Mouse (Mus musculus) lung, embryonic 15.5 days (tissue): ENCODE data around the gene Strn. TPM values are rescaled to one million over a fixed set of nuclear protein-coding genes. Genes with fewer than 3 reads are reported as not detected.

Source experiments
- ATAC-seq: fragments of 200-750 bp; cut with Nextera tagmentation; 2 replicates; pipeline ENCODE4 v1.8.0; 2017; ENCODE audit warnings: moderate number of reproducible peaks, borderline replicate concordance; ENCODE audit not compliant: low FRiP score, low TSS enrichment; ENCODE audit errors: extremely low read depth
- H3K27ac ChIP-seq: fragments of 300-500 bp; sonication (generic); 2 replicates; pipeline ENCODE4 v1.5.1; 2015; ENCODE audit warnings: moderate library complexity, mild to moderate bottlenecking, inconsistent platforms
- H3K27me3 ChIP-seq: fragments of 300-500 bp; sonication (generic); 2 replicates; pipeline ENCODE4 v1.6.1; 2015; ENCODE audit warnings: inconsistent platforms
- H3K36me3 ChIP-seq: fragments of 300-500 bp; sonication (generic); 2 replicates; pipeline ENCODE4 v1.6.1; 2015; ENCODE audit warnings: inconsistent platforms
- H3K4me1 ChIP-seq: fragments of 300-500 bp; sonication (generic); 2 replicates; pipeline ENCODE4 v1.6.1; 2015; ENCODE audit warnings: inconsistent platforms
- H3K4me2 ChIP-seq: fragments of 300-500 bp; sonication (generic); 2 replicates; pipeline ENCODE4 v1.6.1; 2015; ENCODE audit warnings: inconsistent platforms, mild to moderate bottlenecking, moderate library complexity
- H3K4me3 ChIP-seq: fragments of 300-500 bp; sonication (generic); 2 replicates; pipeline ENCODE4 v1.5.1; 2015; ENCODE audit warnings: mild to moderate bottlenecking, inconsistent platforms
- H3K9ac ChIP-seq: fragments of 300-500 bp; sonication (generic); 2 replicates; pipeline ENCODE4 v1.6.1; 2015; ENCODE audit warnings: inconsistent platforms
- H3K9me3 ChIP-seq: fragments of 300-500 bp; sonication (generic); 2 replicates; pipeline ENCODE4 v1.6.1; 2016; ENCODE audit warnings: inconsistent platforms
- WGBS: fragments of 180-500 bp; shearing (Covaris S2); methylation state at CpG from one replicate; pipeline ENCODE4 v1.1.7; 2015; 5-methylcytosine and 5-hydroxymethylcytosine counted together
- polyA plus RNA-seq: library from polyadenylated mRNA; unstranded; fragments of >200 nt; fragmentation: Nextera tagmentation; extraction: Ambion mirVana; gene quantifications from 2 replicates; pipeline ENCODE4 v1.2.1, GENCODE M21; 2015

Strn gene
- polyA plus RNA-seq, 1 experiment from 2014 or later, result 4.9 TPM

DNA sequence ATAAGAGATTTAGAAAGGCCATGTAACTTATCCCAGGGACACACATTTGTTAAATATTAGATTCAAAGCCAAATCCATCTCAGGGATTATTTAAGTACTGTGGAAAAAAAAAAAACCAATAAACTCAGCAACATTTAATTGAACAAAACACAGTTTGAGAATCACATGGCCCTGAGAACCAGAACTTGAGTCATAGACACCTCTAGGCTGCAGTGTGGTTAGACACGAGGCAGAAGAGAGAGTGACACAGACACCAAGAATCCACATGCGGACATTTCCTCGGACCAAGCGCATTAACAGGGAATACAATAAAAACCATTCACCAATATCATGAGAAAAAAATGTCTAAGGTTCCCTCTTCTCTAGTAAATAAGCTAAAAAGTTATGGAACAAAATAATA lies 94.7 kb downstream of the Strn start:
- Histone ChIP-seq H3K4me3 (no peak overlapping the region), H3K27ac (no peak overlapping the region), H3K27me3 (no peaks in the 10 kb centered on the region), H3K4me1 (peaks cover 8% of the 10 kb centered on the region), H3K9me3 (no peaks in the 10 kb centered on the region), H3K36me3 (0 out of 2 replicates have a peak, but pooled peaks cover 2% of the 10 kb centered on the region), H3K4me2 (no peak overlapping the region), H3K9ac (no peak overlapping the region)
- WGBS, result 85% methylated on average over 4 of the region's 4 CpGs
- no peak for ATAC-seq

DNA sequence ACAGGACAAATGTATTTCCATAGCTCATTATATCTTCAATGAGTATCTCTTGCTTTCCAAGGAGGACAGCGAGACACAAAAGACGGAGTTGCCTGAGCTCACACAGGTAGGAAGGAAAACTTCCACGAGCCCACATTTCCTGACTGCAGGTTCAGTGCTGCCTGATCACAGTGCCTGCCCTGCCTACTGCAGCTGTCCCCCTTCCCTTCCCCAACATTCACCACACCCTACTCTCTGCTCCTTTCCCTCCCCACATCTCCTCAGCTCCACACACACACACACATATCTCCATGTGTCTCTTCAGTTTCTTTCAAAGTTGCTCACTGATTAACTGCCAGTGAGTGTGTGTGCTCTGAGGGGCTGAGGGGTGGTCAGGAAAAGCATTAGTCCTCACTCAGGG lies 96.6 kb downstream of the Strn start:
- Histone ChIP-seq H3K4me2 (no peak overlapping the region), H3K4me1 (peaks cover 8% of the 10 kb centered on the region), H3K9ac (no peak overlapping the region), H3K27ac (no peak overlapping the region), H3K27me3 (no peaks in the 10 kb centered on the region), H3K4me3 (no peak overlapping the region), H3K9me3 (no peaks in the 10 kb centered on the region), H3K36me3 (no peaks in the 10 kb centered on the region)
- ATAC-seq, result no peak
- 86% methylated on average over 3 of the region's 3 CpGs for WGBS

DNA sequence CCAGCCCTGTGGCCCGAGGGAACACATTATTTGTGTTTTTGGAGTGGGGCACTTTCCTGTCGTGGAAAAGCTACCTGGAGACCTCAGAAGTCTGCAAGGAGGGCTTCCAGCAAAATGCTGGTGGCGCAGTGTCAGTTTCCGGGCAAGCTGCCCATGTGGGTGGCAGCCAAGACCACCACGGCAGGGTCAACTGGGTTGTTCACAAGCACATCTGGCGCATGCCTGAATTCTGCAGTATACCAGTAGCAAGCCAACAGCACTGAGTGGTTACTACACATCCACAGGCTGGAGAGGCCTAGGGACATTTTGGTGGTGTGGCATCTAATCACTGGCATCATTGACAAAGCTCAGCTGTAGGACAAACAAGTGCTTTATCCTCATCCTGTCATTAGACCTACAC lies 97.9 kb downstream of the Strn start:
- Histone ChIP-seq H3K36me3 (no peaks in the 10 kb centered on the region), H3K4me1 (peaks cover 8% of the 10 kb centered on the region), H3K4me3 (no peak overlapping the region), H3K9ac (no peak overlapping the region), H3K4me2 (no peak overlapping the region), H3K9me3 (no peaks in the 10 kb centered on the region), H3K27ac (no peak overlapping the region), H3K27me3 (no peaks in the 10 kb centered on the region)
- ATAC-seq, result peak; percentile 80; the same call in 1 of the 2 replicates
- 44% methylated on average over 6 of the region's 6 CpGs for WGBS

DNA sequence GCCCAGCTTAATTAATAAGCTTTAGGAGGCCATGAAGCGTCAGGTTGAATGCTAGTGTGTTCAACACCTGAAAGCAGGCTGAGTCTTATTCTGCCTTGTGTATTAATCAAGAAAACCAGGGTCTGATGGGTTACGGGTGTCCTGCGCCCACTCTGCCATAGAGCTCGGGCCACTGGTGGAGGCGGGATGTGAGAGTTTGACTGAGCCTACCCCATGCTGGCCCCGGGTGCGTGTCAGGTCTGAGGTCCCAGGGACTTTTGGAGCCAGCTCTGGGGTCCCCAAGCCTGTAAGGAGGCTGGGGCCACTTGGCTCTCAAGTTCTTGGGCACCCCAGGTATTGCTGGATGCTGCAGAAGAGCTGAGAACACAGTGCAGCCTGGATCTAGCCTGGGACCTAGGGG lies 99.9 kb downstream of the Strn start:
- no peak overlapping the region for H3K9ac ChIP-seq
- H3K4me2 ChIP-seq, result no peak overlapping the region
- no peak overlapping the region for H3K4me3 ChIP-seq
- 92% methylated on average over 7 of the region's 7 CpGs for WGBS
- H3K9me3 ChIP-seq, result no peaks in the 10 kb centered on the region
- no peak for ATAC-seq
- H3K27me3 ChIP-seq, result no peaks in the 10 kb centered on the region
- no peak overlapping the region for H3K27ac ChIP-seq
- no peaks in the 10 kb centered on the region for H3K36me3 ChIP-seq
- H3K4me1 ChIP-seq, result peaks cover 8% of the 10 kb centered on the region

DNA sequence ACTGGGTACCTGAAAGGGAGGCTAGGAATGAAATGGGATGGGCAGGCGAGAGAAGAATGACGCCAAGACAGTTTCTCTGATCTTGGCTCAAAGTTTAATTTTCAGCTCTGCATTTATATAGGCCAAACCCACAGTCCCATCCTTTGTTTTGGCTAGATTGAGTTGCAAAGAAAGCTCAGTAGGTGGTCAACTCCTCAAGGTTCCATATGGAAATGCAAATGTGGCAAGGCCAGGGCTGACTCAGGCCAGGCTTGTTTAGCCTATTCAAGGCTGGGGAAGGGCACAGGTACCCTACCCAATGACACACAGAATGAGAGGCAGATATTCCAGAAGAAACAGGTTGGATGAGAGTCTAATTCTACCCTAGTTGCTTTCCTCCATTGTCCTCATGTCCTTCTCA lies 101.4 kb downstream of the Strn start:
- WGBS, result 70% methylated on average over 2 of the region's 2 CpGs
- peaks cover 8% of the 10 kb centered on the region for H3K4me1 ChIP-seq
- no peak overlapping the region for H3K4me2 ChIP-seq
- H3K36me3 ChIP-seq, result no peaks in the 10 kb centered on the region
- H3K27ac ChIP-seq, result no peak overlapping the region
- H3K9ac ChIP-seq, result no peak overlapping the region
- H3K9me3 ChIP-seq, result no peaks in the 10 kb centered on the region
- H3K27me3 ChIP-seq, result no peaks in the 10 kb centered on the region
- no peak overlapping the region for H3K4me3 ChIP-seq
- ATAC-seq, result no peak

DNA sequence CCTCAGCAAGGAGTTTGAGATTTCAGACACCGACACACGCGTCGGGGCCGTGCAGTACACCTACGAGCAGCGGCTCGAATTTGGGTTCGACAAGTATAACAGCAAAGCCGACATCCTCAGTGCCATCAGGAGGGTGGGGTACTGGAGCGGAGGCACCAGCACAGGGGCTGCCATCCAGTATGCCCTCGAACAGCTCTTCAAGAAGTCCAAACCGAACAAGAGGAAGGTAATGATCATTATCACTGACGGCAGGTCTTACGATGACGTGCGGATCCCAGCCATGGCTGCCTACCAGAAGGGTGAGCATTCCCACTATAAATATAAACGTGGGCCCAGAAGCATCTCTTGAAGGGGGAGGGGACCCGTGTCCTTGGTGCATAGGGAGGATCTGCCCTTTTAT lies 112.1 kb downstream of the Strn start:
- no peak overlapping the region for H3K27ac ChIP-seq
- no peaks in the 10 kb centered on the region for H3K36me3 ChIP-seq
- no peak for ATAC-seq
- H3K9ac ChIP-seq, result no peak overlapping the region
- no peaks in the 10 kb centered on the region for H3K4me1 ChIP-seq
- WGBS, result 94% methylated on average over 19 of the region's 19 CpGs
- no peaks in the 10 kb centered on the region for H3K9me3 ChIP-seq
- no peaks in the 10 kb centered on the region for H3K27me3 ChIP-seq
- H3K4me3 ChIP-seq, result no peak overlapping the region
- no peak overlapping the region for H3K4me2 ChIP-seq

DNA sequence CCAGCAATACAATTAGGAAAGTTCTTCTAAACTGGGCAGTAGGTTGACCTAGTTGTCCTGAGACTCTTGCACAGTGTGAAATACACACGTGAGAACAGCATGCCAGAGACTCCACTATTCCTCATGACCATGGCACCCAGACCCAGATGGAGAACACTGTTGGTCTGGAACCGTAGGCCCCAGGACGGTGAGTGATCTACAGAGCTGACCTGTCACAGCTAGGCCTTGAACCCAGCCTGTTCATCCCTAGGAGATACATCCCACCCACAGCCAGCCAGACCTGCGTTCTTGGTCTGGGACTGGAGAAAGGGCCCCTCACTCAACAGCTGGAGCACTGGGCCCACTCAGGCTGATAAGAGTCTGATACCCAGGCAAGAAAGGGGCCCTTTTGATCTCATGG lies 115.1 kb downstream of the Strn start:
- no peak overlapping the region for H3K27ac ChIP-seq
- no peak overlapping the region for H3K4me2 ChIP-seq
- 79% methylated on average over 4 of the region's 4 CpGs for WGBS
- no peak overlapping the region for H3K4me3 ChIP-seq
- no peaks in the 10 kb centered on the region for H3K4me1 ChIP-seq
- no peak overlapping the region for H3K9ac ChIP-seq
- no peaks in the 10 kb centered on the region for H3K9me3 ChIP-seq
- no peaks in the 10 kb centered on the region for H3K36me3 ChIP-seq
- no peaks in the 10 kb centered on the region for H3K27me3 ChIP-seq
- no peak for ATAC-seq

DNA sequence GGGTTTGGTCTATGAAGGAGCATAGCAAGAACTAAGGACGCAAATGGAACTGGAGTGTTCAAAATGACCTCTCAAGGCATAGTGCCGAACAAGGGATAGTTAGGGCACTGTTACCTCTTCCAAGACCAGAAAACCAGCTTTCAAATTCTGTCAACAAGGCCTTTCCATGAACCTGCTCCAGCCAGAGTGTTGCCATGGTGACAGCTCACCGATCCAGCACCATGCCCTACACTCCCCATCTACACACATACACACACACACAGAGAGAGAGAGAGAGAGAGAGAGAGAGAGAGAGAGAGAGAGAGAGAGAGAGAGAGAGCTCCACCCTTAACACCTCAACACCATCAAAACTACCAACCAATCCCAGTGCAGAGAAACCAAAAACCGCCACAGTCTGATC lies 116.3 kb downstream of the Strn start:
- no peak for ATAC-seq
- H3K27me3 ChIP-seq, result no peaks in the 10 kb centered on the region
- H3K4me2 ChIP-seq, result no peak overlapping the region
- H3K36me3 ChIP-seq, result no peaks in the 10 kb centered on the region
- H3K27ac ChIP-seq, result no peak overlapping the region
- H3K4me3 ChIP-seq, result no peak overlapping the region
- no peaks in the 10 kb centered on the region for H3K9me3 ChIP-seq
- no peaks in the 10 kb centered on the region for H3K4me1 ChIP-seq
- no peak overlapping the region for H3K9ac ChIP-seq
- WGBS, result 71% methylated on average over 4 of the region's 4 CpGs

DNA sequence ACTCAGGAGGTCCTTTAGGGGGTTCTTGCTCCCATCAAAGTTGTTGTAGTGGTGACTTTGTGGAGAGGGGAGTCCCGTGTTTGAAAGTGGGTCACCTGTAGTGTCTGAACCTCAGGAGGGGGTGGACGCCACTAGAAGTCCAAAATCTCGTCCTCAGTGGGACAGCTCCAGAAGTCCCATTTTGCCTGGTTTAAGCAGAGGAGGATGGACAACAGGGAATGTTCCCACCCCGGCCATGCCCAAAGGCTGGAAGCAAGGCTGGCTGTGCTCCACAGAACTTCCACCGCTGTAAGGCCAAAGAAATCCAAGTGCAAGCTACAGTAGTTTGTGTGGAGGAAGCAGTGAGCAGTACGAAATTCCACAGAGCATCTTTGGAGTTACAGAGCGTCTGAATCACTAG lies 117.0 kb downstream of the Strn start:
- 80% methylated on average over 7 of the region's 7 CpGs for WGBS

DNA sequence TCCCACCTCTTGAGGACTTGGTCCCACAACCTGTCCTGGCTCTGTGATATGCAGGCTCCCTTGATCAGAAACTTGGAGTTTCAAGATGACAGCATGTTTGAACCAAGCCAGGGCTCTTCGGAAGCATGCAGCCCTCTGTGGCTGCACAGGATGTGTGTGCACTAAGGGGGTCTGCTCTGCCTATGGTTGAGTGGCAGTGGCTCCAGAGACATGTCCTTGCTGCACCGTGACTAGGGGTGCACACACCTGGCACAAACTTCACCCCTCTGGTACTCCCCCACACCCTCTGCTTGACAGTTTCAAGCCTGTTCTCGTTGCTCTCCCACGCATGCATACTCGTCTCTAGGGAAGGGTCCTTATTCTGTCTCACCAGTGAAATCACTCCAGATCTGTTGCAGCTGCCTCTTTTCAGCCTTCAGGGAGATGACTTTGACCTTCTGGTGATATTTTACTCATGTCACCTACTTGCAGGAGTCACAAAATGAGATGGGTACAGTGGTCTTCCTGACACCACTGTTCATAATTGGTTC lies 118.8 kb downstream of the Strn start:
- Histone ChIP-seq H3K27me3 (no peaks in the 10 kb centered on the region), H3K9ac (no peak overlapping the region), H3K27ac (no peak overlapping the region), H3K4me3 (no peak overlapping the region), H3K4me1 (no peaks in the 10 kb centered on the region), H3K36me3 (no peaks in the 10 kb centered on the region), H3K4me2 (no peak overlapping the region), H3K9me3 (no peaks in the 10 kb centered on the region)
- WGBS, result 68% methylated on average over 5 of the region's 5 CpGs
- no peak for ATAC-seq

More for the DNA sequence above, 117.0 kb downstream of the Strn start:
- H3K9me3 ChIP-seq, result no peaks in the 10 kb centered on the region
- no peak overlapping the region for H3K4me3 ChIP-seq
- no peak overlapping the region for H3K4me2 ChIP-seq
- ATAC-seq, result no peak
- H3K36me3 ChIP-seq, result no peaks in the 10 kb centered on the region
- H3K4me1 ChIP-seq, result no peaks in the 10 kb centered on the region
- H3K9ac ChIP-seq, result no peak overlapping the region
- H3K27ac ChIP-seq, result no peak overlapping the region
- H3K27me3 ChIP-seq, result no peaks in the 10 kb centered on the region

DNA sequence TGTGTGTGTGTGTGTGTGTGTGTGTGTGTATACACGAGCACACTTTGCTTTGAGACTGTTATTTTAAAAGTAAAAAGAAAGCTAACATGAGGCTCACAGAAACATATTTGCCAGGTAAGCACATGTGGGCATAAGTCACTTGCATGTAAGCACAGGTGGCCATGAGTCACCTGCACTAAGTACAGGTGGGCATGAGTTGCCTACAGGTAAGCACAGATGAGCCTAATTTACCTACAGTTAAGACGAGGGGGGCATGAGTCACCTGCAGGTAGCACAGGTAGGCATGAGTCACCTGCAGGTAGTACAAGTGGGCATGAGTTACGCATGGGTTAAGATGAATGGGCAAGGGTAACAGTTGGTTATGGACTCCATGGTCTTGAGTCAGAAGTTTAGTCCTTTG lies 121.9 kb downstream of the Strn start:
- Histone ChIP-seq H3K4me3 (no peak overlapping the region), H3K9ac (no peak overlapping the region), H3K27me3 (no peaks in the 10 kb centered on the region), H3K9me3 (no peaks in the 10 kb centered on the region), H3K4me2 (no peak overlapping the region), H3K27ac (no peak overlapping the region), H3K36me3 (no peaks in the 10 kb centered on the region), H3K4me1 (no peaks in the 10 kb centered on the region)
- ATAC-seq, result no peak; the same call in 1 of the 2 replicates
- 68% methylated on average over 3 of the region's 3 CpGs for WGBS

DNA sequence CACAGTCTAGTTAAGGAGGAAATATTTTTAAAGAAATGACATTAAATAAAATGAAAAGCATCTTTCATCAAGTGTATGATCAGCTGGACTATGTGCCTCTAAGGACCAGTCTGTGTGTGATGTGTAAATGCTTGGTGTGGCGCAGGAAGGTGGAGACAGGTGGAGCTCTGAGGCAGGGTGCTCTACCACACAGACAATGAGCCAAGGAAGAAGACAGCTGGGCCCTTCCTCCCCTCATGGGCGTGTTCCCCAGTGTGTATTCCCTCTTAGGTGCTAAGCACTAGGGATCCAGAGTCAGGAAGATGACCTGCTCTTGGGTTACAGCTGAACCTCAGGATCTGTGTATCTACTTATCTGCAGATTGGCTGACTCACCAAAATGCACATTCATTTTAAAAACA lies 122.5 kb downstream of the Strn start:
- Histone ChIP-seq H3K4me2 (no peak overlapping the region), H3K27ac (no peak overlapping the region), H3K4me3 (no peak overlapping the region), H3K27me3 (no peaks in the 10 kb centered on the region), H3K9ac (no peak overlapping the region), H3K9me3 (no peaks in the 10 kb centered on the region), H3K4me1 (no peaks in the 10 kb centered on the region), H3K36me3 (no peaks in the 10 kb centered on the region)
- no peak for ATAC-seq
- 74% methylated on average over 2 of the region's 2 CpGs for WGBS

DNA sequence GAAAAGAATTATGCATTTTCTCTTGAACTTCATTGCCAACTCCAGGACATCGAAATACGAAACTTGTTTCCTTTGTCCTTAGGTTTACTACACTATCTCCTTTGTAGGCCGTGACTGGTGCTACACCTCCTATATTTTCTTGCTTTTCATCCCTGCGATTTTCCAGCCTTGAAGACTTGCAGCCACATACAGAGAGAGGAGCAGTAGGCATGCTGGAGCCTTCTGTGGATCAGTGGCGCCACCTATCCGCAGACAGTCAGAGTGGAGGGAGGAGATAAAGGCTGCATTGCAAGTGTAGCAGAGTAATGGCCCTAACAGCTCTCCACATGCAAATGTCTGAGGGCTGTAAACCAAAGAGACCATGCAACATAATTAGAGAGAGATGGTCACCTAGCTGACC lies 125.9 kb downstream of the Strn start:
- H3K4me1 ChIP-seq, result no peaks in the 10 kb centered on the region
- no peak overlapping the region for H3K9ac ChIP-seq
- no peak for ATAC-seq
- no peaks in the 10 kb centered on the region for H3K36me3 ChIP-seq
- 72% methylated on average over 6 of the region's 6 CpGs for WGBS
- no peaks in the 10 kb centered on the region for H3K9me3 ChIP-seq
- H3K4me2 ChIP-seq, result no peak overlapping the region
- no peak overlapping the region for H3K27ac ChIP-seq
- no peaks in the 10 kb centered on the region for H3K27me3 ChIP-seq
- H3K4me3 ChIP-seq, result no peak overlapping the region
